In the genomic region with DNA sequence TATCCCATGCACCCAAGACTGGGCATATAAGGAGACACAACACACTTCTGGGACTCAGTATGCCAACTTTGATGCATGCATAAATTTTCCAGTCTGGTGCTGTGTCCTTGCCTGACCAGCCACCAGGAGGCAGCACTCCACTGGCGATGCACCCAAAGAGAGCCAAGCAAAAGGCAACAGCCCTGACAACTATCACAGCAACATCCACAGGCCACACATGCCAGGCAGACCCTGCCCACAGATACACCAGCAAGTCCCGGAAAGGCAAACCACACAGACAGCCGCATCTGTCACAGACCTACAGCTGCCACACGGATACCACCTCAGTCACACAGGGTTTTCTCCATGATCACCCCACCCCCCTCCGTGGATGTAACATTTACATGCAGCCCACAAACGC, we compare ENCODE assay signal across 9 mouse cellular contexts. TPM values are rescaled to one million over a fixed set of nuclear protein-coding genes. Genes with fewer than 3 reads are reported as not detected.
DNase-seq lines count a peak whose midpoint lies in the region; ATAC-seq and TF ChIP-seq lines count a peak whose summit lies in the region.
"Had no signal": no experiment of that assay in that cellular context is flagged by ENCODE, and none has a peak within 500 bp of the region (broad histone marks: within the 10 kb centered on the region; RNA-seq: fewer than 3 reads in every experiment).

No protein-coding gene starts in this region.

- 0 out of 2 replicates have a peak, but pooled peaks cover 3% of the 10 kb centered on the region for H3K27me3 ChIP-seq in liver, embryonic 12.5 days (replicated peaks)
- no peaks in the 10 kb centered on the region for H3K27me3 ChIP-seq in liver, postnatal 0 days (ENCODE audit: insufficient read depth, low read length)

- peaks cover under 1% of the 10 kb centered on the region; the same call in 1 of the 2 replicates for H3K4me1 ChIP-seq in liver, embryonic 12.5 days
- peaks cover 3% of the 10 kb centered on the region; the same call in 1 of the 2 replicates for H3K4me1 ChIP-seq in liver, postnatal 0 days (ENCODE audit: insufficient read depth)

- H3K9ac ChIP-seq in liver, embryonic 12.5 days, result no peak overlapping the region
- H3K9ac ChIP-seq in liver, postnatal 0 days (replicated peaks), result no peak overlapping the region

- DNase-seq in liver, result peak; percentile 56
- peak; percentile 91 to 93 for DNase-seq in cerebellum, postnatal 10 days
- peak; percentile 86 for DNase-seq in gastrocnemius, adult 2 months
- peak; percentile 88 for DNase-seq in kidney, postnatal 10 days
- peak; percentile 77 for DNase-seq in liver, postnatal 0 days
- DNase-seq in thymus, adult 18-20 months, result peak; percentile 22 to 26

- WGBS in liver, embryonic 12.5 days (ENCODE audit: insufficient replicate concordance), result 52% methylated on average over 6 of the region's 6 CpGs
- 46% methylated on average over 6 of the region's 6 CpGs for WGBS in liver, postnatal 0 days (ENCODE audit: insufficient replicate concordance)

- peaks cover 12% of the 10 kb centered on the region for H3K36me3 ChIP-seq in liver, embryonic 12.5 days
- H3K36me3 ChIP-seq in liver, postnatal 0 days (replicated peaks; ENCODE audit: insufficient read depth, low read length), result no peaks in the 10 kb centered on the region

- TF ChIP-seq CTCF in gastrocnemius, adult 2 months (IDR thresholded peaks at IDR 0.05), result peak; percentile 96
- TF ChIP-seq CTCF in liver, postnatal 0 days (IDR thresholded peaks at IDR 0.05; ENCODE audit: low read depth), result peak; percentile 93

- ATAC-seq in liver, embryonic 12.5 days, result no peak
- peak; percentile 49; the same call in 1 of the 2 replicates for ATAC-seq in liver, postnatal 0 days
- ATAC-seq in neutrophil, adult 5-6 weeks (ENCODE audit: extremely low read depth, insufficient number of reproducible peaks, low FRiP score, poor library complexity, severe bottlenecking), result 0 out of 2 replicates have a peak, but pooled peaks have one; percentile 24

- no peak overlapping the region for H3K4me2 ChIP-seq in liver, embryonic 12.5 days
- H3K4me2 ChIP-seq in liver, postnatal 0 days (ENCODE audit: low read depth, low read length), result no peak overlapping the region

- no peak overlapping the region for H3K4me3 ChIP-seq in liver, embryonic 12.5 days
- no peak overlapping the region for H3K4me3 ChIP-seq in gastrocnemius, adult 2 months
- no peak overlapping the region for H3K4me3 ChIP-seq in liver, postnatal 0 days (ENCODE audit: low read depth, low read length)
- H3K4me3 ChIP-seq: megakaryocyte, embryonic 14.5 days had no signal

- H3K27ac ChIP-seq in liver, embryonic 12.5 days, result no peak overlapping the region
- H3K27ac ChIP-seq in gastrocnemius, adult 2 months, result no peak overlapping the region
- no peak overlapping the region for H3K27ac ChIP-seq in liver, postnatal 0 days (ENCODE audit: low read depth)

- no peaks in the 10 kb centered on the region for H3K9me3 ChIP-seq in liver, embryonic 12.5 days (replicated peaks)
- no peaks in the 10 kb centered on the region for H3K9me3 ChIP-seq in liver, postnatal 0 days (ENCODE audit: low read length)
- H3K9me3 ChIP-seq: megakaryocyte, embryonic 14.5 days had no signal

- no peak for TF ChIP-seq EP300 in liver, postnatal 0 days (IDR thresholded peaks at IDR 0.05; ENCODE audit: low read depth)

- intact Hi-C loops in gastrocnemius, adult 2 months (cut with DNase I), result loop anchor here (1.0 to 10.0 kb wide), 3 partner anchors 41 to 313 kb away; partner anchors contain the start of gene Pald1

RNA-seq across cellular contexts. Expression of gene Pald1, which starts 41.8 kb away (rescaled TPM):
- polyA plus RNA-seq in liver, embryonic 12.5 days (2016; fragmentation: Nextera tagmentation; extraction: Ambion mirVana), result 12.1 and 12.4 TPM in 2 replicates
- total RNA-seq in gastrocnemius, adult 2 months (2021), result 1 to 10 TPM; 4.0 to 7.2 TPM
- polyA plus RNA-seq in liver, postnatal 0 days (2015; fragmentation: Nextera tagmentation; extraction: Ambion mirVana), result 3.7 and 3.8 TPM in 2 replicates
- not detected in 2 replicates for total RNA-seq in neutrophil, adult 5-6 weeks (2017)

RNA-seq across cellular contexts. Expression of gene Prf1, which starts 43.9 kb away (rescaled TPM):
- not detected in 2 replicates for polyA plus RNA-seq in liver, embryonic 12.5 days (2016; fragmentation: Nextera tagmentation; extraction: Ambion mirVana)
- total RNA-seq in gastrocnemius, adult 2 months (2021), result not detected
- polyA plus RNA-seq in liver, postnatal 0 days (2015; fragmentation: Nextera tagmentation; extraction: Ambion mirVana), result 0.13 and 0.21 TPM in 2 replicates
- 5.1 and 5.5 TPM in 2 replicates for total RNA-seq in neutrophil, adult 5-6 weeks (2017)

Comparison
In these comparisons a context has a peak if more than half of its experiments do, and no peak if none do; other contexts are left out.
1. DNase-seq: peak in every context shown above with its lines; median percentile 92 in cerebellum, postnatal 10 days; 88 in kidney, postnatal 10 days; 86 in gastrocnemius, adult 2 months; 77 in liver, postnatal 0 days; 56 in liver; 24 in thymus, adult 18-20 months.